Mouse (Mus musculus) kidney, embryonic 16.5 days (tissue): Measurements from ENCODE around the gene Tbxa2r. TPM values are rescaled to one million over a fixed set of nuclear protein-coding genes. Genes with fewer than 3 reads are reported as not detected.
A peak's percentile ranks its signal among the peaks of the same experiment; 100 is the strongest.

Experiments
- ATAC-seq: fragments of 200-750 bp; cut with Nextera tagmentation; 2 replicates; pipeline ENCODE4 v1.8.0; 2017; ENCODE audit warnings: moderate TSS enrichment; ENCODE audit not compliant: low FRiP score, low TSS enrichment
- H3K27ac ChIP-seq: fragments of 300-500 bp; sonication (generic); 2 replicates; pipeline ENCODE4 v1.5.1; 2014; ENCODE audit warnings: low read length
- H3K27me3 ChIP-seq: fragments of 300-500 bp; sonication (generic); 2 replicates; pipeline ENCODE4 v1.6.1; 2014; ENCODE audit warnings: low read length, control low read depth, mixed read lengths; ENCODE audit not compliant: insufficient read depth
- H3K36me3 ChIP-seq: fragments of 300-500 bp; sonication (generic); 2 replicates; pipeline ENCODE4 v1.6.1; 2014; ENCODE audit warnings: low read length, control low read depth, mixed read lengths; ENCODE audit not compliant: insufficient read depth
- H3K4me1 ChIP-seq: fragments of 300-500 bp; sonication (generic); 2 replicates; pipeline ENCODE4 v1.6.1; 2014; ENCODE audit warnings: low read length, control low read depth, mixed read lengths; ENCODE audit not compliant: insufficient read depth
- H3K4me2 ChIP-seq: fragments of 300-500 bp; sonication (generic); replicated peaks from 2 replicates; pipeline ENCODE4 v1.6.1; 2014; ENCODE audit warnings: low read depth, low read length
- H3K4me3 ChIP-seq: fragments of 300-500 bp; sonication (generic); 2 replicates; pipeline ENCODE4 v1.5.1; 2014; ENCODE audit warnings: mild to moderate bottlenecking, low read length
- H3K9ac ChIP-seq: fragments of 300-500 bp; sonication (generic); replicated peaks from 2 replicates; pipeline ENCODE4 v1.6.1; 2014; ENCODE audit warnings: low read length
- H3K9me3 ChIP-seq: fragments of 300-500 bp; sonication (generic); 2 replicates; pipeline ENCODE4 v1.6.1; 2016; ENCODE audit warnings: low read length, control low read depth
- WGBS: fragments of 180-500 bp; shearing (Covaris S2); extraction: QIAGEN DNeasy Blood & Tissue Kit; methylation state at CpG from one replicate; pipeline ENCODE4 v1.1.7; 2014; 5-methylcytosine and 5-hydroxymethylcytosine counted together
- polyA plus RNA-seq: library from polyadenylated mRNA; unstranded; fragments of >200 nt; fragmentation: Nextera tagmentation; extraction: Ambion mirVana; gene quantifications from 2 replicates; pipeline ENCODE4 v1.2.1, GENCODE M21; 2015

Gene Tbxa2r
- polyA plus RNA-seq, 1 experiment from 2014 or later, result 20.2 TPM

GRCm38 (mm10) chr10:81336558-81336957 is 8.0 kb downstream of the Tbxa2r start:
- no peak for ATAC-seq
- WGBS, result 80% methylated on average over 4 of the region's 4 CpGs
- H3K4me3 ChIP-seq, result no peak overlapping the region
- no peak overlapping the region for H3K9ac ChIP-seq
- H3K9me3 ChIP-seq, result no peaks in the 10 kb centered on the region
- H3K4me1 ChIP-seq, result peaks cover 27% of the 10 kb centered on the region
- peaks cover 11% of the 10 kb centered on the region; the same call in 1 of the 2 replicates for H3K27me3 ChIP-seq
- peak overlapping the region; percentile 82; the same call in 1 of the 2 replicates for H3K27ac ChIP-seq
- H3K36me3 ChIP-seq, result no peaks in the 10 kb centered on the region
- H3K4me2 ChIP-seq, result no peak overlapping the region

GRCm38 (mm10) chr10:81340551-81341332 is 12.2 kb downstream of the Tbxa2r start:
- Histone ChIP-seq H3K27me3 (peaks cover 37% of the 10 kb centered on the region), H3K27ac (no peak overlapping the region), H3K4me3 (no peak overlapping the region), H3K9ac (no peak overlapping the region), H3K4me2 (no peak overlapping the region), H3K4me1 (peaks cover 15% of the 10 kb centered on the region), H3K9me3 (no peaks in the 10 kb centered on the region), H3K36me3 (no peaks in the 10 kb centered on the region)
- 41% methylated on average over 17 of the region's 17 CpGs for WGBS
- ATAC-seq, result no peak

- Histone ChIP-seq H3K4me2 (no peak overlapping the region), H3K27ac (no peak overlapping the region), H3K4me1 (peaks cover 10% of the 10 kb centered on the region), H3K4me3 (no peak overlapping the region), H3K9me3 (no peaks in the 10 kb centered on the region), H3K9ac (no peak overlapping the region), H3K27me3 (peaks cover 37% of the 10 kb centered on the region), H3K36me3 (no peaks in the 10 kb centered on the region)
- 36% methylated on average over 16 of the region's 16 CpGs for WGBS
- no peak for ATAC-seq
Measured at GRCm38 (mm10) chr10:81341333-81341949, 12.9 kb downstream of the Tbxa2r start.

GRCm38 (mm10) chr10:81342686-81343505 is 14.4 kb downstream of the Tbxa2r start, which contains the start of gene Gipc3:
Gene Gipc3, minus strand, starts transcription at chr10:81343266.
- Histone ChIP-seq H3K4me2 (peak within 1 kb of the TSS; percentile 83), H3K27me3 (peaks cover 37% of the 10 kb centered on the region), H3K9ac (peak within 1 kb of the TSS; percentile 69), H3K36me3 (peaks cover 3% of the 10 kb centered on the region; the same call in 1 of the 2 replicates), H3K27ac (no peak within 1 kb of the TSS), H3K9me3 (no peaks in the 10 kb centered on the region), H3K4me3 (peak within 1 kb of the TSS; percentile 54), H3K4me1 (peaks cover 20% of the 10 kb centered on the region)
- 2% methylated on average over 62 of the region's 67 CpGs for WGBS
- no peak for ATAC-seq

GRCm38 (mm10) chr10:81344421-81345161 is 16.1 kb downstream of the Tbxa2r start:
- Histone ChIP-seq H3K9me3 (no peaks in the 10 kb centered on the region), H3K4me2 (no peak overlapping the region), H3K4me3 (no peak overlapping the region), H3K27me3 (peaks cover 37% of the 10 kb centered on the region), H3K9ac (no peak overlapping the region), H3K36me3 (peaks cover 7% of the 10 kb centered on the region; the same call in 1 of the 2 replicates), H3K4me1 (peaks cover 28% of the 10 kb centered on the region), H3K27ac (no peak overlapping the region)
- 49% methylated on average over 8 of the region's 8 CpGs for WGBS
- no peak for ATAC-seq

GRCm38 (mm10) chr10:81345162-81345534 is 16.6 kb downstream of the Tbxa2r start:
- Histone ChIP-seq H3K36me3 (peaks cover 7% of the 10 kb centered on the region; the same call in 1 of the 2 replicates), H3K9me3 (no peaks in the 10 kb centered on the region), H3K4me2 (no peak overlapping the region), H3K9ac (no peak overlapping the region), H3K27ac (no peak overlapping the region), H3K4me1 (peaks cover 32% of the 10 kb centered on the region), H3K4me3 (no peak overlapping the region), H3K27me3 (peaks cover 37% of the 10 kb centered on the region)
- 68% methylated on average over 4 of the region's 4 CpGs for WGBS
- no peak for ATAC-seq

GRCm38 (mm10) chr10:81346453-81347067 is 18.0 kb downstream of the Tbxa2r start:
- H3K4me3 ChIP-seq, result peak overlapping the region; percentile 42
- H3K9ac ChIP-seq, result peak overlapping the region; percentile 61
- no peaks in the 10 kb centered on the region for H3K9me3 ChIP-seq
- H3K27me3 ChIP-seq, result peaks cover 30% of the 10 kb centered on the region
- WGBS, result 8% methylated on average over 54 of the region's 55 CpGs
- H3K36me3 ChIP-seq, result peaks cover 7% of the 10 kb centered on the region; the same call in 1 of the 2 replicates
- H3K4me1 ChIP-seq, result peaks cover 39% of the 10 kb centered on the region
- H3K4me2 ChIP-seq, result peak overlapping the region; percentile 73
- ATAC-seq, result peak; percentile 8; the same call in 1 of the 2 replicates
- peak overlapping the region; percentile 61 for H3K27ac ChIP-seq

- peak overlapping the region; percentile 90 for H3K4me2 ChIP-seq
- peaks cover 33% of the 10 kb centered on the region for H3K4me1 ChIP-seq
- peak overlapping the region; percentile 97 for H3K9ac ChIP-seq
- H3K9me3 ChIP-seq, result no peaks in the 10 kb centered on the region
- peak overlapping the region; percentile 88 for H3K4me3 ChIP-seq
- no peak for ATAC-seq
- 6% methylated on average over 12 of the region's 12 CpGs for WGBS
- H3K27me3 ChIP-seq, result peaks cover 6% of the 10 kb centered on the region; the same call in 1 of the 2 replicates
- H3K36me3 ChIP-seq, result peaks cover 7% of the 10 kb centered on the region; the same call in 1 of the 2 replicates
- 0 out of 2 replicates have a peak overlapping the region, but pooled peaks have one; percentile 81 for H3K27ac ChIP-seq
Measured at GRCm38 (mm10) chr10:81349146-81349545, 20.6 kb downstream of the Tbxa2r start.
